9 mouse cellular contexts compared by ENCODE assay signal in the genomic region with DNA sequence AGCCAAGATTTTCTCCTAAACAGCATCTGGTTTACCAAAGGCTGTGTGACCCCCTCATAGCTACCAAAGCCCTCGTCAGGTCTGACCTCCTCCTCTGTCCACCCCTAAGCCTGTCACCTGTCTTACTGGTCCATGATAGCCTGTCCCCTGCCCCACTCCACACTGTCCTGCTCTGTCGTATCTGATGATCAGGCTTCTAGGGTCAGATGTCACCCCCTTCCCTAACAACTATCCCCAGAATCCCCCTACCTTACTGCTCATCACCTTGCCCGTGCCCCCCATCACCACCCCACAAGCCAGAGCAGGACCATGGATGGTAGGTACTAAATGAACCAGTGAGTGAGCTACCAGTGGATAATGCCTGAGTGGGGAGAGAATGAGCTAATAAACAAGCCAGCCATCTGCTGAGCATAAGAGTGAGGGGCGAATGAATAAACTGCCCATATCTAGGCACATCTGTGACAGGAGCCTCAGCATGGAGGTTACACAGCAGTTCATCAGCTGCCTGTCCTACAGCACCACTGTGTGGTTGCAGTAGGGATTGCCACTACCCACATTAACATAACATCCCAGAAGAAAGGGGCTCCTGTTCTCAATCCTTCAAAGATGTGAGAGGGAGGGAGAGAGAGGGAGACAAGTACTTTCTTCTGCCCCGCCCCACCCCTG. TPM values are rescaled to one million over a fixed set of nuclear protein-coding genes. Genes with fewer than 3 reads are reported as not detected.
DNase-seq lines count a peak whose midpoint lies in the region; ATAC-seq lines count a peak whose summit lies in the region.
"Had no signal": no experiment of that assay in that cellular context is flagged by ENCODE, and none has a peak within 500 bp of the region (broad histone marks: within the 10 kb centered on the region; RNA-seq: fewer than 3 reads in every experiment).

No protein-coding gene starts in this region.

- peaks cover 10% of the 10 kb centered on the region; the same call in 1 of the 2 replicates for H3K4me1 ChIP-seq in forebrain, embryonic 13.5 days
- H3K4me1 ChIP-seq in midbrain, embryonic 12.5 days, result peaks cover 6% of the 10 kb centered on the region; the same call in 1 of the 2 replicates

- WGBS in forebrain, embryonic 13.5 days, result 36% methylated on average over 5 of the region's 5 CpGs
- WGBS in midbrain, embryonic 12.5 days, result 50% methylated on average over 5 of the region's 5 CpGs

- no peak overlapping the region for H3K4me2 ChIP-seq in forebrain, embryonic 13.5 days
- H3K4me2 ChIP-seq in midbrain, embryonic 12.5 days (replicated peaks), result no peak overlapping the region
- H3K4me2 ChIP-seq: embryonic facial prominence, embryonic 12.5 days had no signal

- 0 out of 2 replicates have a peak overlapping the region, but pooled peaks have one; percentile 31 for H3K9ac ChIP-seq in forebrain, embryonic 13.5 days
- no peak overlapping the region for H3K9ac ChIP-seq in midbrain, embryonic 12.5 days (replicated peaks)
- H3K9ac ChIP-seq: embryonic facial prominence, embryonic 12.5 days had no signal

- peak; percentile 68 for DNase-seq in kidney, adult 18-20 months
- no peak for DNase-seq in kidney, adult 11 months
- DNase-seq in c-Kit-positive CD71-negative TER-119-negative erythroid progenitor cells, embryonic 14.5 days (ENCODE audit: low read depth), result peak; percentile 61
- DNase-seq in induced T-regulatory cell, adult 2 months (ENCODE audit: low read depth), result peak; percentile 81
- peak; percentile 79 to 86 for DNase-seq in left cerebral cortex, postnatal 25 days (ENCODE audit: low spot score in 2 of 2)
- DNase-seq in spleen, postnatal 10 days (ENCODE audit: low spot score in 2 of 2), result peak; percentile 39 to 70

- H3K27me3 ChIP-seq in forebrain, embryonic 13.5 days, result peaks cover 23% of the 10 kb centered on the region
- peaks cover 16% of the 10 kb centered on the region for H3K27me3 ChIP-seq in midbrain, embryonic 12.5 days
- H3K27me3 ChIP-seq: embryonic facial prominence, embryonic 12.5 days had no signal

- intact Hi-C loops in left cerebral cortex, postnatal 25 days (cut with DNase I), result loop anchor here (1.0 to 10.0 kb wide), 3 partner anchors 387 to 600 kb away; a partner anchor contains a TSS

- peak; percentile 79 for ATAC-seq in forebrain, embryonic 13.5 days
- peak; percentile 49; the same call in 1 of the 2 replicates for ATAC-seq in midbrain, embryonic 12.5 days (ENCODE audit: low FRiP score, low read depth)

- H3K27ac ChIP-seq in forebrain, embryonic 13.5 days, result no peak overlapping the region
- no peak overlapping the region for H3K27ac ChIP-seq in midbrain, embryonic 12.5 days (replicated peaks)
- H3K27ac ChIP-seq: embryonic facial prominence, embryonic 12.5 days had no signal

- H3K9me3 ChIP-seq in forebrain, embryonic 13.5 days (replicated peaks), result no peaks in the 10 kb centered on the region
- no peaks in the 10 kb centered on the region for H3K9me3 ChIP-seq in midbrain, embryonic 12.5 days
- H3K9me3 ChIP-seq: embryonic facial prominence, embryonic 12.5 days had no signal

- H3K4me3 ChIP-seq in forebrain, embryonic 13.5 days, result no peak overlapping the region
- no peak overlapping the region for H3K4me3 ChIP-seq in midbrain, embryonic 12.5 days
- H3K4me3 ChIP-seq: embryonic facial prominence, embryonic 12.5 days had no signal

- no peaks in the 10 kb centered on the region for H3K36me3 ChIP-seq in forebrain, embryonic 13.5 days (ENCODE audit: poor library complexity, severe bottlenecking)
- H3K36me3 ChIP-seq in midbrain, embryonic 12.5 days, result 0 out of 2 replicates have a peak, but pooled peaks cover 6% of the 10 kb centered on the region

RNA-seq across cellular contexts. Expression of a gene that starts 8.5 kb away (rescaled TPM):
- 91.9 and 103 TPM in 2 replicates for polyA plus RNA-seq in forebrain, embryonic 13.5 days (2015; fragmentation: Nextera tagmentation; extraction: Ambion mirVana)
- 10 to 100 TPM; 44.8 to 47.8 TPM for total RNA-seq in left cerebral cortex, postnatal 25 days (2021)
- 96.1 and 109 TPM in 2 replicates for polyA plus RNA-seq in midbrain, embryonic 12.5 days (2016; fragmentation: Nextera tagmentation; extraction: Ambion mirVana)

RNA-seq across cellular contexts. Expression of a gene that starts 37.8 kb away (rescaled TPM):
- 14.2 and 15.0 TPM in 2 replicates for polyA plus RNA-seq in forebrain, embryonic 13.5 days (2015; fragmentation: Nextera tagmentation; extraction: Ambion mirVana)
- total RNA-seq in left cerebral cortex, postnatal 25 days (2021), result 100 to 1,000 TPM; 259 to 273 TPM
- 10.1 and 10.2 TPM in 2 replicates for polyA plus RNA-seq in midbrain, embryonic 12.5 days (2016; fragmentation: Nextera tagmentation; extraction: Ambion mirVana)
